ENCODE assay signal across 18 mouse cellular contexts in genomic region chr6:148515105-148515504, GRCm38 (mm10).
DNase-seq lines count a peak whose midpoint lies in the region; ATAC-seq lines count a peak whose summit lies in the region.
"Had no signal": no experiment of that assay in that cellular context is flagged by ENCODE, and none has a peak within 500 bp of the region (broad histone marks: within the 10 kb centered on the region; RNA-seq: fewer than 3 reads in every experiment).

No protein-coding gene starts in this region.

- no peaks in the 10 kb centered on the region for H3K9me3 ChIP-seq in hindbrain, embryonic 15.5 days
- H3K9me3 ChIP-seq in hindbrain, embryonic 10.5 days, result no peaks in the 10 kb centered on the region
- H3K9me3 ChIP-seq in midbrain, embryonic 15.5 days, result no peaks in the 10 kb centered on the region
- H3K9me3 ChIP-seq in midbrain, embryonic 11.5 days (ENCODE audit: control insufficient read depth, low read length), result no peaks in the 10 kb centered on the region
- no peaks in the 10 kb centered on the region for H3K9me3 ChIP-seq in liver, embryonic 15.5 days (replicated peaks)
- H3K9me3 ChIP-seq: embryonic facial prominence, embryonic 12.5 days; forebrain, embryonic 15.5 days; heart, embryonic 13.5 days had no signal

- no peak overlapping the region for H3K4me3 ChIP-seq in hindbrain, embryonic 15.5 days
- no peak overlapping the region for H3K4me3 ChIP-seq in hindbrain, embryonic 10.5 days
- H3K4me3 ChIP-seq in midbrain, embryonic 15.5 days, result no peak overlapping the region
- no peak overlapping the region for H3K4me3 ChIP-seq in midbrain, embryonic 11.5 days (ENCODE audit: low read depth, low read length)
- H3K4me3 ChIP-seq in liver, embryonic 15.5 days (replicated peaks), result no peak overlapping the region
- H3K4me3 ChIP-seq: embryonic facial prominence, embryonic 12.5 days; forebrain, embryonic 15.5 days; heart, embryonic 13.5 days had no signal

- H3K36me3 ChIP-seq in hindbrain, embryonic 15.5 days, result no peaks in the 10 kb centered on the region
- H3K36me3 ChIP-seq in hindbrain, embryonic 10.5 days, result no peaks in the 10 kb centered on the region
- no peaks in the 10 kb centered on the region for H3K36me3 ChIP-seq in midbrain, embryonic 15.5 days (replicated peaks)
- no peaks in the 10 kb centered on the region for H3K36me3 ChIP-seq in midbrain, embryonic 11.5 days (ENCODE audit: control insufficient read depth, insufficient read depth, low read length)
- H3K36me3 ChIP-seq in liver, embryonic 15.5 days (replicated peaks), result no peaks in the 10 kb centered on the region
- H3K36me3 ChIP-seq: embryonic facial prominence, embryonic 12.5 days; forebrain, embryonic 15.5 days; heart, embryonic 13.5 days had no signal

- 75% methylated on average over 6 of the region's 6 CpGs for WGBS in hindbrain, embryonic 15.5 days
- 88% methylated on average over 6 of the region's 6 CpGs for WGBS in hindbrain, embryonic 10.5 days
- 73% methylated on average over 6 of the region's 6 CpGs for WGBS in midbrain, embryonic 15.5 days
- WGBS in midbrain, embryonic 11.5 days, result 86% methylated on average over 6 of the region's 6 CpGs
- 77% methylated on average over 6 of the region's 6 CpGs for WGBS in liver, embryonic 15.5 days (ENCODE audit: insufficient replicate concordance)

- no peak for DNase-seq in hindbrain, embryonic 10.5 days (ENCODE audit: low spot score)
- no peak for DNase-seq in midbrain, embryonic 11.5 days (ENCODE audit: low spot score, missing footprints)
- no peak for DNase-seq in urinary bladder, postnatal 25 days (ENCODE audit: low spot score)
- DNase-seq: adrenal gland, postnatal 14 days; cerebellum, adult 11-12 months; cerebellum, adult 9-10 months; cerebellum, postnatal 25 days; gastrocnemius, postnatal 36 days; heart, postnatal 36 days had no signal

- no peak overlapping the region for H3K4me2 ChIP-seq in hindbrain, embryonic 15.5 days
- no peak overlapping the region for H3K4me2 ChIP-seq in midbrain, embryonic 15.5 days
- no peak overlapping the region for H3K4me2 ChIP-seq in midbrain, embryonic 11.5 days
- H3K4me2 ChIP-seq in liver, embryonic 15.5 days, result no peak overlapping the region
- H3K4me2 ChIP-seq: embryonic facial prominence, embryonic 12.5 days; forebrain, embryonic 15.5 days; heart, embryonic 13.5 days had no signal

- H3K4me1 ChIP-seq in hindbrain, embryonic 15.5 days (replicated peaks), result peaks cover 10% of the 10 kb centered on the region; the same call in 1 of the 2 replicates
- no peaks in the 10 kb centered on the region for H3K4me1 ChIP-seq in hindbrain, embryonic 10.5 days (replicated peaks)
- H3K4me1 ChIP-seq in midbrain, embryonic 15.5 days, result peaks cover 4% of the 10 kb centered on the region; the same call in 1 of the 2 replicates
- H3K4me1 ChIP-seq in midbrain, embryonic 11.5 days (ENCODE audit: control insufficient read depth, insufficient read depth, low read length), result no peaks in the 10 kb centered on the region
- peaks cover 73% of the 10 kb centered on the region for H3K4me1 ChIP-seq in liver, embryonic 15.5 days (replicated peaks)
- H3K4me1 ChIP-seq: embryonic facial prominence, embryonic 12.5 days; forebrain, embryonic 15.5 days had no signal

- no peaks in the 10 kb centered on the region for H3K27me3 ChIP-seq in hindbrain, embryonic 15.5 days
- no peaks in the 10 kb centered on the region for H3K27me3 ChIP-seq in hindbrain, embryonic 10.5 days (ENCODE audit: insufficient read depth, poor library complexity, severe bottlenecking)
- H3K27me3 ChIP-seq in midbrain, embryonic 15.5 days (replicated peaks), result no peaks in the 10 kb centered on the region
- H3K27me3 ChIP-seq in midbrain, embryonic 11.5 days (ENCODE audit: control insufficient read depth, insufficient read depth, low read length), result no peaks in the 10 kb centered on the region
- H3K27me3 ChIP-seq in liver, embryonic 15.5 days, result no peaks in the 10 kb centered on the region
- H3K27me3 ChIP-seq: CH12.LX; embryonic facial prominence, embryonic 12.5 days; forebrain, embryonic 15.5 days; heart, embryonic 13.5 days; Patski had no signal

- H3K9ac ChIP-seq in hindbrain, embryonic 15.5 days, result no peak overlapping the region
- H3K9ac ChIP-seq in midbrain, embryonic 15.5 days, result no peak overlapping the region
- H3K9ac ChIP-seq in midbrain, embryonic 11.5 days (ENCODE audit: low read length), result no peak overlapping the region
- H3K9ac ChIP-seq in liver, embryonic 15.5 days, result no peak overlapping the region
- H3K9ac ChIP-seq: embryonic facial prominence, embryonic 12.5 days; forebrain, embryonic 15.5 days; heart, embryonic 13.5 days had no signal

- 0 out of 2 replicates have a peak, but pooled peaks have one; percentile 3 for ATAC-seq in hindbrain, embryonic 15.5 days (ENCODE audit: low FRiP score, low read depth)
- peak; percentile 62 for ATAC-seq in midbrain, embryonic 15.5 days (replicated peaks)
- no peak for ATAC-seq in midbrain, embryonic 11.5 days (ENCODE audit: low FRiP score)
- ATAC-seq in liver, embryonic 15.5 days (ENCODE audit: insufficient read depth), result no peak
- ATAC-seq: activated CD4-positive, CD25-positive, alpha-beta regulatory T cell, adult 4 months; forebrain, embryonic 15.5 days; Patski had no signal

- H3K27ac ChIP-seq in hindbrain, embryonic 15.5 days (replicated peaks), result no peak overlapping the region
- no peak overlapping the region for H3K27ac ChIP-seq in hindbrain, embryonic 10.5 days
- no peak overlapping the region for H3K27ac ChIP-seq in midbrain, embryonic 15.5 days
- H3K27ac ChIP-seq in midbrain, embryonic 11.5 days (ENCODE audit: low read depth, low read length), result no peak overlapping the region
- peak overlapping the region; percentile 81 for H3K27ac ChIP-seq in liver, embryonic 15.5 days (replicated peaks)
- H3K27ac ChIP-seq: embryonic facial prominence, embryonic 12.5 days; forebrain, embryonic 15.5 days; heart, embryonic 13.5 days had no signal

Comparison
In these comparisons a context has a peak if more than half of its experiments do, and no peak if none do; other contexts are left out.
1. ATAC-seq: peak in hindbrain, embryonic 15.5 days (single experiment) and midbrain, embryonic 15.5 days (single experiment); none in midbrain, embryonic 11.5 days (single experiment) and liver, embryonic 15.5 days (single experiment).